Mouse (Mus musculus): Measurements from ENCODE around the gene Crtac1. TPM values are rescaled to one million over a fixed set of nuclear protein-coding genes. Genes with fewer than 3 reads are reported as not detected.

The Crtac1 gene
- polyA plus RNA-seq, 1 experiment from 2014 or later: 3.5 TPM

- Histone ChIP-seq H3K4me1 (ENCODE audit: control insufficient read depth, insufficient read depth, low read length) (no peaks in the 10 kb centered on the region), H3K9me3 (ENCODE audit: control insufficient read depth, low read depth, low read length) (no peaks in the 10 kb centered on the region), H3K4me2 (replicated peaks; ENCODE audit: low read depth, low read length) (peak overlapping the region; percentile 26), H3K27me3 (ENCODE audit: control insufficient read depth, insufficient read depth, low read length) (no peaks in the 10 kb centered on the region), H3K36me3 (ENCODE audit: control insufficient read depth, insufficient read depth, low read length) (no peaks in the 10 kb centered on the region), H3K4me3 (ENCODE audit: low read depth, low read length) (no peak overlapping the region), H3K27ac (ENCODE audit: low read length) (no peak overlapping the region), H3K9ac (replicated peaks; ENCODE audit: low read depth, low read length) (no peak overlapping the region)
- 3% methylated on average over 19 of the region's 19 CpGs for WGBS
- ATAC-seq (ENCODE audit: insufficient number of reproducible peaks, insufficient read depth, low FRiP score, low read depth): no peak
Observed at GRCm38 (mm10) chr19:42268337-42268736, 163.2 kb downstream of the Crtac1 start.

DNA sequence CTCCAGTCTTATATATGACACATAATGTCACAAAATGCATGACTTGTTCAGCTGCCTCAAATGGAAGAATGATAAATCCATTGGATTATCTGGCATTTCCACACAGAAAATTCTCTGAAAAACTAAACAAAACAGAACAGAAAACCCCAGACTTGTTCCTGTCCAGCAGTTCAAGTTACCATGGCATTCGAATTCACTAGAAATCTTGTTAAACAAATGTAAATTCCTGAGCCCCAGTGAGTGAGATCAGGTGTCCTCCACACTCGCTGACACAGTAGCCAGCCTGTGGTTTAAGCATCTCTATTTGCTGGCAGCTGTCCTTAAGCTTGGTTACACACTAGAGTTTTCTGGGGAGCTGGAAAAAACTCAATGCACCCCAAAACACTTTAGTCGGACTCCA is 168.1 kb downstream of the Crtac1 start:
- Histone ChIP-seq H3K4me1 (ENCODE audit: control insufficient read depth, insufficient read depth, low read length) (no peaks in the 10 kb centered on the region), H3K36me3 (ENCODE audit: control insufficient read depth, insufficient read depth, low read length) (no peaks in the 10 kb centered on the region), H3K4me3 (ENCODE audit: low read depth, low read length) (no peak overlapping the region), H3K27me3 (ENCODE audit: control insufficient read depth, insufficient read depth, low read length) (no peaks in the 10 kb centered on the region), H3K27ac (ENCODE audit: low read length) (no peak overlapping the region), H3K9me3 (ENCODE audit: control insufficient read depth, low read depth, low read length) (no peaks in the 10 kb centered on the region), H3K4me2 (replicated peaks; ENCODE audit: low read depth, low read length) (no peak overlapping the region), H3K9ac (replicated peaks; ENCODE audit: low read depth, low read length) (no peak overlapping the region)
- ATAC-seq (ENCODE audit: insufficient number of reproducible peaks, insufficient read depth, low FRiP score, low read depth): no peak
- WGBS: 29% methylated on average over 3 of the region's 3 CpGs

DNA sequence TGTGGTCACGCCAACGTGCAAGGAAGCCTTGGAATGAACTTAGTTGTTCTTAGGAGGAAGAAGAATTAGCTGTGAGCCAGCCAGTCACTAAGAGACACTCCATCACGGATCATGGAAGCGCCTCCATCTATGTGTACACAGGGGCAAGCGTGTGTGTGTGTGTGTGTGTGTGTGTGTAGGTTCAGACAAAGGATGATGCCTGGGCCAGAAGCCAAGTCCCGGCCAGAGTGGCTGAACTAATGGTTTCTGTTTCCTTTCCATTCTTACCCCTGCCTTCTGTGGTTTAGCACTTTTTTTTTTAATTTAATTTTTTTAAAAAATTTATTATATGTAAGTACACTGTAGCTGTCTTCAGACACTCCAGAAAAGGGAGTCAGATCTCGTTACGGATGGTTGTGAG is 171.1 kb downstream of the Crtac1 start:
- Histone ChIP-seq H3K9me3 (ENCODE audit: control insufficient read depth, low read depth, low read length) (no peaks in the 10 kb centered on the region), H3K36me3 (ENCODE audit: control insufficient read depth, insufficient read depth, low read length) (no peaks in the 10 kb centered on the region), H3K4me3 (ENCODE audit: low read depth, low read length) (no peak overlapping the region), H3K9ac (replicated peaks; ENCODE audit: low read depth, low read length) (no peak overlapping the region), H3K27me3 (ENCODE audit: control insufficient read depth, insufficient read depth, low read length) (no peaks in the 10 kb centered on the region), H3K4me2 (replicated peaks; ENCODE audit: low read depth, low read length) (no peak overlapping the region), H3K4me1 (ENCODE audit: control insufficient read depth, insufficient read depth, low read length) (0 out of 2 replicates have a peak, but pooled peaks cover 1% of the 10 kb centered on the region), H3K27ac (ENCODE audit: low read length) (no peak overlapping the region)
- 74% methylated on average over 8 of the region's 8 CpGs for WGBS
- no peak for ATAC-seq (ENCODE audit: insufficient number of reproducible peaks, insufficient read depth, low FRiP score, low read depth)

DNA sequence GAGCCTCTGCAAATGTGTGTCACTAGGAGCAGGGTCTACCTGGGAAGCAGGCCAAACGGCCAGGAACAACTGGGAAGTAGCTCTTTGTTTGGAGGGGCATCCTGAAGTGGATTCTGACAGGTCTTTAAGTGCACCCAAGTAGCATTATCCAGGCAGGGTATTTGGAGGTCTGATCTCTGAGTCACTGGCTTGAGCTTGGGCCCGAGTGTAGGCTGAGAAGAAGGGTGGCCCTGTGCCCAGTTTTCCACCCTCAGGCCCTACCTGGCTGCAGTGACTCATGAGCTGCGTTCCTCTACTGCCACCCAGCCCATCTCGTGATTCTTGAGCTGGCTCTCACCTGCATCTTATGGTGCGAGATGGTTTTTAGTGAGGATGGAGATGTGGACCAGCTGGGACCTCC is 173.0 kb downstream of the Crtac1 start:
- ATAC-seq (ENCODE audit: insufficient number of reproducible peaks, insufficient read depth, low FRiP score, low read depth): no peak
- Histone ChIP-seq H3K4me1 (ENCODE audit: control insufficient read depth, insufficient read depth, low read length) (0 out of 2 replicates have a peak, but pooled peaks cover 4% of the 10 kb centered on the region), H3K4me2 (replicated peaks; ENCODE audit: low read depth, low read length) (no peak overlapping the region), H3K9me3 (ENCODE audit: control insufficient read depth, low read depth, low read length) (no peaks in the 10 kb centered on the region), H3K36me3 (ENCODE audit: control insufficient read depth, insufficient read depth, low read length) (no peaks in the 10 kb centered on the region), H3K9ac (replicated peaks; ENCODE audit: low read depth, low read length) (no peak overlapping the region), H3K4me3 (ENCODE audit: low read depth, low read length) (no peak overlapping the region), H3K27ac (ENCODE audit: low read length) (no peak overlapping the region), H3K27me3 (ENCODE audit: control insufficient read depth, insufficient read depth, low read length) (peaks cover 11% of the 10 kb centered on the region; the same call in 1 of the 2 replicates)
- 67% methylated on average over 5 of the region's 5 CpGs for WGBS

- ATAC-seq (ENCODE audit: insufficient number of reproducible peaks, insufficient read depth, low FRiP score, low read depth): no peak
- H3K4me2 ChIP-seq (replicated peaks; ENCODE audit: low read depth, low read length): no peak overlapping the region
- H3K4me3 ChIP-seq (ENCODE audit: low read depth, low read length): no peak overlapping the region
- H3K27ac ChIP-seq (ENCODE audit: low read length): no peak overlapping the region
- H3K9ac ChIP-seq (replicated peaks; ENCODE audit: low read depth, low read length): no peak overlapping the region
- 0 out of 2 replicates have a peak, but pooled peaks cover 4% of the 10 kb centered on the region for H3K4me1 ChIP-seq (ENCODE audit: control insufficient read depth, insufficient read depth, low read length)
- 82% methylated on average over 3 of the region's 3 CpGs for WGBS
- H3K27me3 ChIP-seq (ENCODE audit: control insufficient read depth, insufficient read depth, low read length): peaks cover 11% of the 10 kb centered on the region; the same call in 1 of the 2 replicates
- no peaks in the 10 kb centered on the region for H3K36me3 ChIP-seq (ENCODE audit: control insufficient read depth, insufficient read depth, low read length)
- no peaks in the 10 kb centered on the region for H3K9me3 ChIP-seq (ENCODE audit: control insufficient read depth, low read depth, low read length)
Observed at GRCm38 (mm10) chr19:42258031-42258430, 173.6 kb downstream of the Crtac1 start.

DNA sequence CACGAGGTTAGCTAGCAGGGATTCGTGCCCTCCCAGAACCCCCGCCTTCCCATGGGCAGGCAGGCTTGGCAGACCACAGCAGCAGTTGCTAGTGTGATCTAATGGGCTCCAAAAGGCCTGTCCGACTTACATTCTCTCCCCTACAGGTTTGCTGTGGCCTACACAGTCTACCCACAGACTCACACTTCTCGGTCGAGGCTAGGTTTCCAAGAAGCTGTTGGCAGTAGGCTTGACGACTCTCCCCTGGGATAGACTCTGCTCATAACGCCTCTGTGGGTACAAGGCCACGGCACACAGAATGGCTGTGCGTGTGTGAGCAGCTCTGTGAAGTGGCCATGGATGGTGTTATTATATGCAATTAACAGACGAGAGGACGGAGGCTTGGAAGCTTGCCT is 174.3 kb downstream of the Crtac1 start:
- Histone ChIP-seq H3K27ac (ENCODE audit: low read length) (no peak overlapping the region), H3K4me3 (ENCODE audit: low read depth, low read length) (no peak overlapping the region), H3K9me3 (ENCODE audit: control insufficient read depth, low read depth, low read length) (no peaks in the 10 kb centered on the region), H3K9ac (replicated peaks; ENCODE audit: low read depth, low read length) (no peak overlapping the region), H3K4me2 (replicated peaks; ENCODE audit: low read depth, low read length) (no peak overlapping the region), H3K4me1 (ENCODE audit: control insufficient read depth, insufficient read depth, low read length) (0 out of 2 replicates have a peak, but pooled peaks cover 4% of the 10 kb centered on the region), H3K27me3 (ENCODE audit: control insufficient read depth, insufficient read depth, low read length) (peaks cover 11% of the 10 kb centered on the region; the same call in 1 of the 2 replicates), H3K36me3 (ENCODE audit: control insufficient read depth, insufficient read depth, low read length) (no peaks in the 10 kb centered on the region)
- WGBS: 87% methylated on average over 12 of the region's 12 CpGs
- ATAC-seq (ENCODE audit: insufficient number of reproducible peaks, insufficient read depth, low FRiP score, low read depth): no peak

DNA sequence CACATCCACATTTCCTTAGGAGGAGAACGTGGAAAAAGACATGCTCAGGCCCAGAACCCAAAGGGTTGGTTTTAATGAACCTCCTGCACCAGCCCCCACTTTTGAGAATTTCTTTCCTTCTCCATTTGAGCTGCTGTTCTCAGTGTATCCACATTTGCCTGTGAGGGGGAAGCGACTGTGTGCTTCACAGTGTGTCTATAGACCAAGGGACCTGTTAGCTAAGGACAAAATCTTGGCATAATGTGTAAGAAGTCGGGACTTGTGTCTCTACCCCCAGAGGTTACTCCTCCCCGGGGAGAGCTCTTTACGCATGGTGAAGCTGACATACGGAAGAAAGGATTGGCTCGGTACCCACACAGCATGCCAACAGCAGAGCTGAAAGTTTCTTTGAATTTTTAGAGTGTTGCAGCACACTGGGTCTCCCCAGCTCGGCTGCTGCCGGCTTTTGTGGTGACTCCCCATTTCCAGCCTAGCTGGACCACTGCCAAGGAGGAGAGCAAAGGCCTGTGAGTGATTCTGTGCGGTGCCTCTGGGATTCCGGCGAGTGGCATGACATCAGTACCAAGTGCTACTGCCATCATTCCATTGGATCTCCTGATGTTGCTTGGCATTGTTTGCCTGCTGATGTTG is 174.9 kb downstream of the Crtac1 start:
- no peaks in the 10 kb centered on the region for H3K9me3 ChIP-seq (ENCODE audit: control insufficient read depth, low read depth, low read length)
- H3K4me2 ChIP-seq (replicated peaks; ENCODE audit: low read depth, low read length): no peak overlapping the region
- H3K9ac ChIP-seq (replicated peaks; ENCODE audit: low read depth, low read length): no peak overlapping the region
- H3K4me3 ChIP-seq (ENCODE audit: low read depth, low read length): no peak overlapping the region
- 0 out of 2 replicates have a peak, but pooled peaks cover 4% of the 10 kb centered on the region for H3K4me1 ChIP-seq (ENCODE audit: control insufficient read depth, insufficient read depth, low read length)
- no peaks in the 10 kb centered on the region for H3K36me3 ChIP-seq (ENCODE audit: control insufficient read depth, insufficient read depth, low read length)
- H3K27ac ChIP-seq (ENCODE audit: low read length): no peak overlapping the region
- ATAC-seq (ENCODE audit: insufficient number of reproducible peaks, insufficient read depth, low FRiP score, low read depth): no peak
- 85% methylated on average over 12 of the region's 12 CpGs for WGBS
- H3K27me3 ChIP-seq (ENCODE audit: control insufficient read depth, insufficient read depth, low read length): peaks cover 11% of the 10 kb centered on the region; the same call in 1 of the 2 replicates

- Histone ChIP-seq H3K4me1 (ENCODE audit: control insufficient read depth, insufficient read depth, low read length) (0 out of 2 replicates have a peak, but pooled peaks cover 4% of the 10 kb centered on the region), H3K9ac (replicated peaks; ENCODE audit: low read depth, low read length) (no peak overlapping the region), H3K4me2 (replicated peaks; ENCODE audit: low read depth, low read length) (peak overlapping the region; percentile 64), H3K4me3 (ENCODE audit: low read depth, low read length) (peak overlapping the region; percentile 30; the same call in 1 of the 2 replicates), H3K9me3 (ENCODE audit: control insufficient read depth, low read depth, low read length) (no peaks in the 10 kb centered on the region), H3K27me3 (ENCODE audit: control insufficient read depth, insufficient read depth, low read length) (peaks cover 11% of the 10 kb centered on the region; the same call in 1 of the 2 replicates), H3K27ac (ENCODE audit: low read length) (no peak overlapping the region), H3K36me3 (ENCODE audit: control insufficient read depth, insufficient read depth, low read length) (no peaks in the 10 kb centered on the region)
- 3% methylated on average over 37 of the region's 42 CpGs for WGBS
- ATAC-seq (ENCODE audit: insufficient number of reproducible peaks, insufficient read depth, low FRiP score, low read depth): peak; percentile 90
Observed at GRCm38 (mm10) chr19:42255784-42256610, 175.6 kb downstream of the Crtac1 start.

Data from stomach, embryonic 14.5 days (tissue).